In genomic region chr10:60813606-60814005, GRCm38 (mm10) we compare ENCODE assay signal across 13 mouse cellular contexts. TPM values are rescaled to one million over a fixed set of nuclear protein-coding genes. Genes with fewer than 3 reads are reported as not detected.
A peak's percentile ranks its signal among the peaks of the same experiment; 100 is the strongest.
DNase-seq lines count a peak whose midpoint lies in the region; ATAC-seq and TF ChIP-seq lines count a peak whose summit lies in the region.
"Had no signal": no experiment of that assay in that cellular context is flagged by ENCODE, and none has a peak within 500 bp of the region (broad histone marks: within the 10 kb centered on the region; RNA-seq: fewer than 3 reads in every experiment).

No protein-coding gene starts in this region.

- no peak for TF ChIP-seq EP300 in lung, postnatal 0 days (IDR thresholded peaks at IDR 0.05)

- H3K9me3 ChIP-seq in heart, embryonic 16.5 days (replicated peaks; ENCODE audit: control insufficient read depth, low read length), result no peaks in the 10 kb centered on the region
- no peaks in the 10 kb centered on the region for H3K9me3 ChIP-seq in lung, postnatal 0 days (ENCODE audit: low read length)
- no peaks in the 10 kb centered on the region for H3K9me3 ChIP-seq in embryonic facial prominence, embryonic 12.5 days
- H3K9me3 ChIP-seq in liver, embryonic 13.5 days (replicated peaks), result no peaks in the 10 kb centered on the region

- no peak for DNase-seq in heart, adult 11 months
- no peak for DNase-seq in lung, postnatal 0 days (ENCODE audit: low spot score)
- DNase-seq in lung, postnatal 36 days, result no peak
- no peak for DNase-seq in liver, embryonic 13.5 days
- no peak for DNase-seq in frontal cortex, adult 2 months (ENCODE audit: extremely low spot score in 1 of 2, low spot score in 1 of 2)
- no peak for DNase-seq in layer of hippocampus, adult 8-10 months (ENCODE audit: low spot score in 2 of 2)
- DNase-seq: adrenal gland, adult 2 months; gastrocnemius, postnatal 36 days; thymus, postnatal 25 days had no signal

- no peak for ATAC-seq in heart, embryonic 16.5 days (replicated peaks; ENCODE audit: extremely low read depth, insufficient read depth, low FRiP score)
- ATAC-seq in lung, postnatal 0 days, result no peak
- no peak for ATAC-seq in embryonic facial prominence, embryonic 12.5 days (ENCODE audit: insufficient number of reproducible peaks, insufficient read depth, low FRiP score, low TSS enrichment)
- no peak for ATAC-seq in liver, embryonic 13.5 days (ENCODE audit: low read depth)

- H3K9ac ChIP-seq in heart, embryonic 16.5 days (ENCODE audit: low read length), result peak overlapping the region; percentile 67
- H3K9ac ChIP-seq in lung, postnatal 0 days (replicated peaks; ENCODE audit: low read depth), result no peak overlapping the region
- H3K9ac ChIP-seq in embryonic facial prominence, embryonic 12.5 days, result no peak overlapping the region
- H3K9ac ChIP-seq in liver, embryonic 13.5 days, result no peak overlapping the region

- no peak overlapping the region for H3K4me3 ChIP-seq in heart, embryonic 16.5 days (ENCODE audit: low read length)
- no peak overlapping the region for H3K4me3 ChIP-seq in lung, postnatal 0 days (ENCODE audit: low read depth, low read length)
- no peak overlapping the region for H3K4me3 ChIP-seq in embryonic facial prominence, embryonic 12.5 days
- H3K4me3 ChIP-seq in liver, embryonic 13.5 days (replicated peaks), result no peak overlapping the region

- H3K4me2 ChIP-seq in heart, embryonic 16.5 days (ENCODE audit: low read depth, low read length), result peak overlapping the region; percentile 48; the same call in 1 of the 2 replicates
- H3K4me2 ChIP-seq in lung, postnatal 0 days (replicated peaks; ENCODE audit: low read depth, low read length), result no peak overlapping the region
- H3K4me2 ChIP-seq in embryonic facial prominence, embryonic 12.5 days (replicated peaks), result no peak overlapping the region
- H3K4me2 ChIP-seq in liver, embryonic 13.5 days, result no peak overlapping the region

- no peak for TF ChIP-seq CTCF in lung, postnatal 0 days (IDR thresholded peaks at IDR 0.05)

- 13% methylated on average over 8 of the region's 8 CpGs for WGBS in heart, embryonic 16.5 days
- WGBS in lung, postnatal 0 days, result 21% methylated on average over 8 of the region's 8 CpGs
- 4% methylated on average over 8 of the region's 8 CpGs for WGBS in embryonic facial prominence, embryonic 12.5 days
- WGBS in liver, embryonic 13.5 days (ENCODE audit: insufficient replicate concordance), result 6% methylated on average over 8 of the region's 8 CpGs

- no peaks in the 10 kb centered on the region for H3K27me3 ChIP-seq in heart, embryonic 16.5 days (ENCODE audit: control insufficient read depth, insufficient read depth, low read length)
- H3K27me3 ChIP-seq in lung, postnatal 0 days (replicated peaks; ENCODE audit: insufficient read depth, low read length), result no peaks in the 10 kb centered on the region
- H3K27me3 ChIP-seq in embryonic facial prominence, embryonic 12.5 days, result 0 out of 2 replicates have a peak, but pooled peaks cover 6% of the 10 kb centered on the region
- H3K27me3 ChIP-seq in liver, embryonic 13.5 days, result peaks cover 43% of the 10 kb centered on the region

- H3K27ac ChIP-seq in heart, embryonic 16.5 days (ENCODE audit: low read length), result peak overlapping the region; percentile 99
- H3K27ac ChIP-seq in lung, postnatal 0 days (ENCODE audit: low read length), result peak overlapping the region; percentile 43; the same call in 1 of the 2 replicates
- peak overlapping the region; percentile 87 for H3K27ac ChIP-seq in embryonic facial prominence, embryonic 12.5 days
- H3K27ac ChIP-seq in liver, embryonic 13.5 days, result 0 out of 2 replicates have a peak overlapping the region, but pooled peaks have one; percentile 34

- peaks cover 90% of the 10 kb centered on the region for H3K4me1 ChIP-seq in heart, embryonic 16.5 days (ENCODE audit: control insufficient read depth, insufficient read depth, low read length)
- H3K4me1 ChIP-seq in lung, postnatal 0 days (ENCODE audit: insufficient read depth, low read depth, low read length), result peaks cover 31% of the 10 kb centered on the region; the same call in 1 of the 2 replicates
- peaks cover 78% of the 10 kb centered on the region for H3K4me1 ChIP-seq in embryonic facial prominence, embryonic 12.5 days
- H3K4me1 ChIP-seq in liver, embryonic 13.5 days (replicated peaks), result peaks cover 31% of the 10 kb centered on the region

- H3K36me3 ChIP-seq in heart, embryonic 16.5 days (ENCODE audit: control insufficient read depth, insufficient read depth), result no peaks in the 10 kb centered on the region
- H3K36me3 ChIP-seq in lung, postnatal 0 days (ENCODE audit: insufficient read depth, low read length), result no peaks in the 10 kb centered on the region
- no peaks in the 10 kb centered on the region for H3K36me3 ChIP-seq in embryonic facial prominence, embryonic 12.5 days
- no peaks in the 10 kb centered on the region for H3K36me3 ChIP-seq in liver, embryonic 13.5 days
- H3K36me3 ChIP-seq: G1E had no signal

RNA-seq across cellular contexts. Expression of gene Unc5b, which starts 17.8 kb away (rescaled TPM):
- 10.0 and 12.5 TPM in 2 replicates for polyA plus RNA-seq in heart, embryonic 16.5 days (2015; fragmentation: Nextera tagmentation; extraction: Ambion mirVana)
- 3.8 and 4.3 TPM in 2 replicates for polyA plus RNA-seq in lung, postnatal 0 days (2015; fragmentation: Nextera tagmentation; extraction: Ambion mirVana)
- 5.7 and 6.3 TPM in 2 replicates for polyA plus RNA-seq in embryonic facial prominence, embryonic 12.5 days (2016; fragmentation: Nextera tagmentation; extraction: Ambion mirVana)
- polyA plus RNA-seq in liver, embryonic 13.5 days (2015; fragmentation: Nextera tagmentation; extraction: Ambion mirVana), result 0.45 and 0.52 TPM in 2 replicates
- polyA plus RNA-seq in frontal cortex, adult 2 months (2012; rRNA removed), result 7.2 and 7.4 TPM in 2 replicates
- total RNA-seq in layer of hippocampus, adult 8-10 months (2022), result 10 to 100 TPM; 12.9 to 16.4 (median 15.0) TPM
- total RNA-seq: megakaryocyte progenitor cell, adult 5-6 weeks had no signal
- polyA plus RNA-seq: G1E had no signal

Comparison
In these comparisons a context has a peak if more than half of its experiments do, and no peak if none do; other contexts are left out.
1. H3K27ac ChIP-seq: peak in every context shown above with its lines; median percentile 99 in heart, embryonic 16.5 days; 87 in embryonic facial prominence, embryonic 12.5 days; 43 in lung, postnatal 0 days; 34 in liver, embryonic 13.5 days.